Mouse (Mus musculus) c-Kit-positive CD71-positive TER-119-positive erythroid progenitor cells, embryonic 14.5 days (primary cell): ENCODE measurements around the gene Dcdc2a.

ENCODE experiments used
- DNase-seq: peaks from one replicate; pipeline ENCODE4 v3.0.0-alpha.2; 2013; ENCODE audit warnings: low spot score

Dcdc2a gene

GRCm38 (mm10) chr13:25178236-25179001, 122.6 kb downstream of the Dcdc2a start:
- DNase-seq, result no peak

- no peak for DNase-seq
Measured at GRCm38 (mm10) chr13:25186436-25187325, 130.9 kb downstream of the Dcdc2a start.

- DNase-seq, result no peak
Measured at GRCm38 (mm10) chr13:25187326-25187710, 131.5 kb downstream of the Dcdc2a start.

GRCm38 (mm10) chr13:25189419-25190144, 133.8 kb downstream of the Dcdc2a start:
- peak; percentile 68 for DNase-seq

- DNase-seq, result no peak
Measured at GRCm38 (mm10) chr13:25190218-25190617, 134.4 kb downstream of the Dcdc2a start.

- DNase-seq, result no peak
Measured at GRCm38 (mm10) chr13:25195706-25196105, 139.9 kb downstream of the Dcdc2a start.

GRCm38 (mm10) chr13:25199916-25200315, 144.1 kb downstream of the Dcdc2a start:
- no peak for DNase-seq

GRCm38 (mm10) chr13:25206950-25207349, 151.1 kb downstream of the Dcdc2a start:
- DNase-seq, result no peak

GRCm38 (mm10) chr13:25218394-25218793, 162.6 kb downstream of the Dcdc2a start:
- no peak for DNase-seq

- DNase-seq, result no peak
Measured at GRCm38 (mm10) chr13:25220186-25220787, 164.5 kb downstream of the Dcdc2a start.

- DNase-seq, result no peak
Measured at GRCm38 (mm10) chr13:25251893-25252292, 196.1 kb downstream of the Dcdc2a start.

- no peak for DNase-seq
Measured at GRCm38 (mm10) chr13:25254478-25255263, 198.9 kb downstream of the Dcdc2a start.

- no peak for DNase-seq
Measured at GRCm38 (mm10) chr13:25257608-25258007, 201.8 kb downstream of the Dcdc2a start.
